Mouse (Mus musculus): ENCODE results near the gene Plxdc1. TPM values are rescaled to one million over a fixed set of nuclear protein-coding genes. Genes with fewer than 3 reads are reported as not detected.

Plxdc1 gene
- polyA plus RNA-seq (2016; fragmentation: Nextera tagmentation; extraction: Ambion mirVana) = 0.32 and 0.70 TPM in 2 replicates

GRCm38 (mm10) chr11:97985727-97986677 is at the start of gene Plxdc1:
Gene Plxdc1 (minus strand): TSS chr11:97986444.
- Histone ChIP-seq H3K4me3 (peak within 1 kb of the TSS; percentile 86), H3K27me3 (peaks cover 35% of the 10 kb centered on the region), H3K9me3 (no peaks in the 10 kb centered on the region), H3K4me1 (peaks cover 15% of the 10 kb centered on the region), H3K27ac (no peak within 1 kb of the TSS), H3K9ac (peak within 1 kb of the TSS; percentile 59), H3K36me3 (no peaks in the 10 kb centered on the region), H3K4me2 (replicated peaks) (peak within 1 kb of the TSS; percentile 81)
- ATAC-seq (ENCODE audit: insufficient number of reproducible peaks, insufficient read depth, low FRiP score, low TSS enrichment) = no peak
- WGBS = 3% methylated on average over 62 of the region's 74 CpGs

- peaks cover 27% of the 10 kb centered on the region for H3K27me3 ChIP-seq
- peak overlapping the region; percentile 33 for H3K4me3 ChIP-seq
- peak overlapping the region; percentile 49 for H3K9ac ChIP-seq
- H3K27ac ChIP-seq = no peak overlapping the region
- no peaks in the 10 kb centered on the region for H3K9me3 ChIP-seq
- ATAC-seq (ENCODE audit: insufficient number of reproducible peaks, insufficient read depth, low FRiP score, low TSS enrichment) = 0 out of 2 replicates have a peak, but pooled peaks have one; percentile 26
- peaks cover 20% of the 10 kb centered on the region for H3K4me1 ChIP-seq
- H3K4me2 ChIP-seq (replicated peaks) = peak overlapping the region; percentile 75
- peaks cover 4% of the 10 kb centered on the region for H3K36me3 ChIP-seq
- under 1% methylated on average over 27 of the region's 27 CpGs for WGBS
Measured at GRCm38 (mm10) chr11:98035977-98036377, 49.7 kb upstream of the Plxdc1 start.

- Histone ChIP-seq H3K4me2 (replicated peaks) (no peak overlapping the region), H3K9me3 (no peaks in the 10 kb centered on the region), H3K4me3 (no peak overlapping the region), H3K27me3 (peaks cover 27% of the 10 kb centered on the region), H3K27ac (no peak overlapping the region), H3K4me1 (peaks cover 20% of the 10 kb centered on the region), H3K9ac (no peak overlapping the region), H3K36me3 (peaks cover 15% of the 10 kb centered on the region)
- no peak for ATAC-seq (ENCODE audit: insufficient number of reproducible peaks, insufficient read depth, low FRiP score, low TSS enrichment)
- 27% methylated on average over 4 of the region's 4 CpGs for WGBS
Measured at GRCm38 (mm10) chr11:98034840-98035239, 48.6 kb upstream of the Plxdc1 start.

- H3K4me1 ChIP-seq = peaks cover 20% of the 10 kb centered on the region
Measured at GRCm38 (mm10) chr11:98034061-98034460, 47.8 kb upstream of the Plxdc1 start.

GRCm38 (mm10) chr11:98031443-98031770 is 45.2 kb upstream of the Plxdc1 start:
- whole genome bisulfite sequencing = 6% methylated on average over 5 of the region's 5 CpGs
- Histone ChIP-seq H3K9me3 (no peaks in the 10 kb centered on the region), H3K4me3 (no peak overlapping the region), H3K27me3 (peaks cover 12% of the 10 kb centered on the region), H3K4me1 (peaks cover 28% of the 10 kb centered on the region), H3K4me2 (replicated peaks) (no peak overlapping the region), H3K36me3 (peaks cover 34% of the 10 kb centered on the region), H3K9ac (no peak overlapping the region), H3K27ac (no peak overlapping the region)
- no peak for ATAC-seq (ENCODE audit: insufficient number of reproducible peaks, insufficient read depth, low FRiP score, low TSS enrichment)

More at GRCm38 (mm10) chr11:98034061-98034460, 47.8 kb upstream of the Plxdc1 start:
- no peak for ATAC-seq (ENCODE audit: insufficient number of reproducible peaks, insufficient read depth, low FRiP score, low TSS enrichment)
- no peak overlapping the region for H3K27ac ChIP-seq
- H3K36me3 ChIP-seq = peaks cover 23% of the 10 kb centered on the region
- peaks cover 27% of the 10 kb centered on the region for H3K27me3 ChIP-seq
- H3K9me3 ChIP-seq = no peaks in the 10 kb centered on the region
- 81% methylated on average over 5 of the region's 5 CpGs for WGBS
- no peak overlapping the region for H3K4me3 ChIP-seq
- H3K4me2 ChIP-seq (replicated peaks) = no peak overlapping the region
- no peak overlapping the region for H3K9ac ChIP-seq

GRCm38 (mm10) chr11:98030701-98031442 is 44.6 kb upstream of the Plxdc1 start:
- WGBS = 55% methylated on average over 5 of the region's 5 CpGs
- ATAC-seq (ENCODE audit: insufficient number of reproducible peaks, insufficient read depth, low FRiP score, low TSS enrichment) = no peak

GRCm38 (mm10) chr11:98027785-98028184 is 41.5 kb upstream of the Plxdc1 start:
- H3K4me2 ChIP-seq (replicated peaks) = peak overlapping the region; percentile 88
- peak overlapping the region; percentile 100 for H3K4me3 ChIP-seq
- peaks cover 34% of the 10 kb centered on the region for H3K36me3 ChIP-seq
- H3K9me3 ChIP-seq = no peaks in the 10 kb centered on the region
- H3K9ac ChIP-seq = peak overlapping the region; percentile 100
- H3K27me3 ChIP-seq = no peaks in the 10 kb centered on the region
- 22% methylated on average over 7 of the region's 7 CpGs for WGBS
- H3K4me1 ChIP-seq = peaks cover 20% of the 10 kb centered on the region
- no peak overlapping the region; the same call in 1 of the 2 replicates for H3K27ac ChIP-seq
- ATAC-seq (ENCODE audit: insufficient number of reproducible peaks, insufficient read depth, low FRiP score, low TSS enrichment) = no peak

More at GRCm38 (mm10) chr11:98030701-98031442, 44.6 kb upstream of the Plxdc1 start:
- no peak overlapping the region for H3K9ac ChIP-seq
- peaks cover 7% of the 10 kb centered on the region for H3K27me3 ChIP-seq
- H3K27ac ChIP-seq = 0 out of 2 replicates have a peak overlapping the region, but pooled peaks have one; percentile 13
- no peak overlapping the region for H3K4me2 ChIP-seq (replicated peaks)
- no peak overlapping the region for H3K4me3 ChIP-seq
- H3K36me3 ChIP-seq = peaks cover 34% of the 10 kb centered on the region
- H3K4me1 ChIP-seq = peaks cover 26% of the 10 kb centered on the region
- H3K9me3 ChIP-seq = no peaks in the 10 kb centered on the region

GRCm38 (mm10) chr11:98027297-98027688 is 41.0 kb upstream of the Plxdc1 start:
- no peaks in the 10 kb centered on the region for H3K27me3 ChIP-seq
- H3K4me2 ChIP-seq (replicated peaks) = peak overlapping the region; percentile 88
- H3K4me3 ChIP-seq = peak overlapping the region; percentile 100
- WGBS = under 1% methylated on average over 18 of the region's 18 CpGs
- H3K27ac ChIP-seq = peak overlapping the region; percentile 85
- H3K4me1 ChIP-seq = peaks cover 20% of the 10 kb centered on the region
- H3K36me3 ChIP-seq = peaks cover 34% of the 10 kb centered on the region
- ATAC-seq (ENCODE audit: insufficient number of reproducible peaks, insufficient read depth, low FRiP score, low TSS enrichment) = no peak
- H3K9me3 ChIP-seq = no peaks in the 10 kb centered on the region
- peak overlapping the region; percentile 100 for H3K9ac ChIP-seq

- no peak for ATAC-seq (ENCODE audit: insufficient number of reproducible peaks, insufficient read depth, low FRiP score, low TSS enrichment)
- Histone ChIP-seq H3K27ac (peak within 1 kb of the TSS; percentile 85), H3K4me3 (peak within 1 kb of the TSS; percentile 100), H3K9ac (peak within 1 kb of the TSS; percentile 100), H3K4me1 (peaks cover 21% of the 10 kb centered on the region), H3K9me3 (no peaks in the 10 kb centered on the region), H3K27me3 (no peaks in the 10 kb centered on the region), H3K36me3 (peaks cover 34% of the 10 kb centered on the region), H3K4me2 (replicated peaks) (peak within 1 kb of the TSS; percentile 88)
- WGBS = under 1% methylated on average over 69 of the region's 69 CpGs
Measured at GRCm38 (mm10) chr11:98026570-98027296, 40.5 kb upstream of the Plxdc1 start, which contains the start of gene Rpl19. Gene Rpl19 (plus strand): TSS chr11:98026710.

- Histone ChIP-seq H3K9me3 (no peaks in the 10 kb centered on the region), H3K4me3 (peak overlapping the region; percentile 100), H3K36me3 (peaks cover 33% of the 10 kb centered on the region), H3K27me3 (no peaks in the 10 kb centered on the region), H3K27ac (peak overlapping the region; percentile 85), H3K4me1 (peaks cover 27% of the 10 kb centered on the region), H3K9ac (peak overlapping the region; percentile 100), H3K4me2 (replicated peaks) (peak overlapping the region; percentile 88)
- ATAC-seq (ENCODE audit: insufficient number of reproducible peaks, insufficient read depth, low FRiP score, low TSS enrichment) = no peak
- WGBS = 5% methylated on average over 15 of the region's 15 CpGs
Measured at GRCm38 (mm10) chr11:98026248-98026569, 40.0 kb upstream of the Plxdc1 start.

GRCm38 (mm10) chr11:98024516-98024915 is 38.3 kb upstream of the Plxdc1 start:
- WGBS = 91% methylated on average over 3 of the region's 3 CpGs
- H3K27ac ChIP-seq = no peak overlapping the region
- H3K4me1 ChIP-seq = peaks cover 43% of the 10 kb centered on the region
- H3K9ac ChIP-seq = no peak overlapping the region
- no peaks in the 10 kb centered on the region for H3K27me3 ChIP-seq
- H3K36me3 ChIP-seq = peaks cover 16% of the 10 kb centered on the region
- ATAC-seq (ENCODE audit: insufficient number of reproducible peaks, insufficient read depth, low FRiP score, low TSS enrichment) = no peak
- H3K4me3 ChIP-seq = no peak overlapping the region
- H3K4me2 ChIP-seq (replicated peaks) = no peak overlapping the region
- H3K9me3 ChIP-seq = no peaks in the 10 kb centered on the region

All from embryonic facial prominence, embryonic 12.5 days (tissue).